Mouse (Mus musculus): Measurements from ENCODE around the gene Rad23a. TPM values are rescaled to one million over a fixed set of nuclear protein-coding genes. Genes with fewer than 3 reads are reported as not detected.

Gene Rad23a
- polyA plus RNA-seq, 1 experiment, result 68.0 TPM

GRCm38 (mm10) chr8:84794486-84794885 is 46.0 kb downstream of the Rad23a start:
- peaks cover 8% of the 10 kb centered on the region for H3K27me3 ChIP-seq (ENCODE audit: control insufficient read depth, insufficient read depth, low read length, poor library complexity, severe bottlenecking)
- H3K27ac ChIP-seq (ENCODE audit: insufficient read depth, low read length), result no peak overlapping the region
- H3K9me3 ChIP-seq (replicated peaks; ENCODE audit: control insufficient read depth, insufficient read depth, low read length, poor library complexity, severe bottlenecking), result no peaks in the 10 kb centered on the region
- H3K9ac ChIP-seq (ENCODE audit: low read depth, poor library complexity, severe bottlenecking), result no peak overlapping the region
- H3K4me1 ChIP-seq (ENCODE audit: control insufficient read depth, insufficient read depth, low read length), result no peaks in the 10 kb centered on the region
- H3K4me3 ChIP-seq (ENCODE audit: low read depth, low read length), result no peak overlapping the region
- no peaks in the 10 kb centered on the region for H3K36me3 ChIP-seq (ENCODE audit: control insufficient read depth, insufficient read depth, low read length, poor library complexity, severe bottlenecking)
- TF ChIP-seq EP300 (IDR thresholded peaks at IDR 0.05; ENCODE audit: insufficient read depth, low read depth, low read length) (no peak), POLR2A (IDR thresholded peaks at IDR 0.05; ENCODE audit: insufficient read depth, low read length) (no peak), CTCF (IDR thresholded peaks at IDR 0.05; ENCODE audit: low read depth, low read length) (no peak)

- H3K27me3 ChIP-seq (ENCODE audit: control insufficient read depth, insufficient read depth, low read length, poor library complexity, severe bottlenecking), result 0 out of 2 replicates have a peak, but pooled peaks cover 4% of the 10 kb centered on the region
- no peaks in the 10 kb centered on the region for H3K36me3 ChIP-seq (ENCODE audit: control insufficient read depth, insufficient read depth, low read length, poor library complexity, severe bottlenecking)
- H3K4me3 ChIP-seq (ENCODE audit: low read depth, low read length), result no peak overlapping the region
Measured at GRCm38 (mm10) chr8:84793791-84794485, 46.5 kb downstream of the Rad23a start.

DNA sequence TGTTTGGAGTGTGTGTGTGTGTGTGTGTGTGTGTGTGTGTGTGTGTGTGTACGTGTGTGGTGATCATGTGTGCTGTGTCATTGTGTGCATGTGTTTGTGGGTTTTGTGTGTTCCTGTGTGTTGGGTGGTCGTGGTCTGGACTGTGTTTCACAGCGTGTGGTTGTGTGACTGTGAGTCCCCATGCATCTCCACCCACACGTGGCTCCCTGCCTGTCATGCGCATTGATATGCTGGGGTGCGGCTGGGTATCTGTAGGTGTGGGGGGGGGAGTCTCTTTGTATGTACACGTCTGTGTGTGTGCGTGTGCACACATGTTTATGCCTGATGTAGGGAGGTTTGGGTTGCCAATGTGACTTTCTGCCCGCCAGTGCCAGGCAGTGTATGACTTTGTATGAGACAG is 47.3 kb downstream of the Rad23a start:
- H3K36me3 ChIP-seq (ENCODE audit: control insufficient read depth, insufficient read depth, low read length, poor library complexity, severe bottlenecking), result no peaks in the 10 kb centered on the region
- no peak overlapping the region for H3K9ac ChIP-seq (ENCODE audit: low read depth, poor library complexity, severe bottlenecking)
- H3K9me3 ChIP-seq (replicated peaks; ENCODE audit: control insufficient read depth, insufficient read depth, low read length, poor library complexity, severe bottlenecking), result no peaks in the 10 kb centered on the region
- H3K27me3 ChIP-seq (ENCODE audit: control insufficient read depth, insufficient read depth, low read length, poor library complexity, severe bottlenecking), result no peaks in the 10 kb centered on the region
- H3K4me1 ChIP-seq (ENCODE audit: control insufficient read depth, insufficient read depth, low read length), result no peaks in the 10 kb centered on the region
- no peak overlapping the region for H3K4me3 ChIP-seq (ENCODE audit: low read depth, low read length)
- no peak overlapping the region for H3K27ac ChIP-seq (ENCODE audit: insufficient read depth, low read length)
- no peak for TF ChIP-seq CTCF (IDR thresholded peaks at IDR 0.05; ENCODE audit: low read depth, low read length)
- TF ChIP-seq EP300 (IDR thresholded peaks at IDR 0.05; ENCODE audit: insufficient read depth, low read depth, low read length), result no peak
- TF ChIP-seq POLR2A (IDR thresholded peaks at IDR 0.05; ENCODE audit: insufficient read depth, low read length), result no peak

More at GRCm38 (mm10) chr8:84793791-84794485, 46.5 kb downstream of the Rad23a start:
- Histone ChIP-seq H3K9me3 (replicated peaks; ENCODE audit: control insufficient read depth, insufficient read depth, low read length, poor library complexity, severe bottlenecking) (no peaks in the 10 kb centered on the region), H3K9ac (ENCODE audit: low read depth, poor library complexity, severe bottlenecking) (no peak overlapping the region), H3K27ac (ENCODE audit: insufficient read depth, low read length) (no peak overlapping the region), H3K4me1 (ENCODE audit: control insufficient read depth, insufficient read depth, low read length) (no peaks in the 10 kb centered on the region)
- TF ChIP-seq EP300 (IDR thresholded peaks at IDR 0.05; ENCODE audit: insufficient read depth, low read depth, low read length), result no peak

DNA sequence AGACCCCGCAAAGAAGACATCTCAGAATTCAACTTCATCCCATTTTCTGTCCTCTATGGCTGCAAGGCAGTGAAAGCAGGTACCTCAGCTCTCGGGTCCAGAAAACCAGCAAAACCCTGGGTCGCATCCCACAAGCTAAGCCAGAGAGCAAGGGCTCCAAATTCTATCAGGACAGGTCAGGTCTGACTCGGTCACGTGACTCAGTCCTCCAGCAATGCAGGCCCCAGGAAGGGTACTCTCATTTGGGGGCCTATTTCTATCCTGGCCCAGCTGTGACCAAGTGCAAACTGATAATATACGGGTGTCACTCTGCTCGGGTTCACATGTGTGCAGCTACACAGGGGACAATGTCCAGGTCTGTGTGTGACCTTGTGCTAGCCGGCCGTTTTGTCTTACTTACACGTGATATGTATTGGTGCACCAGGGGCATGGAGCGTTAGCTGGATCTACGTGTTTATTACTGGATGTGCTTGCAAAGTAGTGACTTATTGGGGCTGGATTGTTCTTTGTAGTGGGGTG is 48.0 kb downstream of the Rad23a start:
- H3K36me3 ChIP-seq (ENCODE audit: control insufficient read depth, insufficient read depth, low read length, poor library complexity, severe bottlenecking), result no peaks in the 10 kb centered on the region
- no peak overlapping the region for H3K4me3 ChIP-seq (ENCODE audit: low read depth, low read length)
- no peak overlapping the region for H3K27ac ChIP-seq (ENCODE audit: insufficient read depth, low read length)
- TF ChIP-seq CTCF (IDR thresholded peaks at IDR 0.05; ENCODE audit: low read depth, low read length) (no peak), POLR2A (IDR thresholded peaks at IDR 0.05; ENCODE audit: insufficient read depth, low read length) (no peak), EP300 (IDR thresholded peaks at IDR 0.05; ENCODE audit: insufficient read depth, low read depth, low read length) (no peak)
- no peaks in the 10 kb centered on the region for H3K4me1 ChIP-seq (ENCODE audit: control insufficient read depth, insufficient read depth, low read length)
- no peaks in the 10 kb centered on the region for H3K9me3 ChIP-seq (replicated peaks; ENCODE audit: control insufficient read depth, insufficient read depth, low read length, poor library complexity, severe bottlenecking)
- no peak overlapping the region for H3K9ac ChIP-seq (ENCODE audit: low read depth, poor library complexity, severe bottlenecking)
- no peaks in the 10 kb centered on the region for H3K27me3 ChIP-seq (ENCODE audit: control insufficient read depth, insufficient read depth, low read length, poor library complexity, severe bottlenecking)

- Histone ChIP-seq H3K27me3 (ENCODE audit: control insufficient read depth, insufficient read depth, low read length, poor library complexity, severe bottlenecking) (peaks cover 8% of the 10 kb centered on the region; the same call in 1 of the 2 replicates), H3K9ac (ENCODE audit: low read depth, poor library complexity, severe bottlenecking) (no peak overlapping the region), H3K4me3 (ENCODE audit: low read depth, low read length) (no peak overlapping the region), H3K4me1 (ENCODE audit: control insufficient read depth, insufficient read depth, low read length) (no peaks in the 10 kb centered on the region), H3K9me3 (replicated peaks; ENCODE audit: control insufficient read depth, insufficient read depth, low read length, poor library complexity, severe bottlenecking) (no peaks in the 10 kb centered on the region), H3K36me3 (ENCODE audit: control insufficient read depth, insufficient read depth, low read length, poor library complexity, severe bottlenecking) (no peaks in the 10 kb centered on the region), H3K27ac (ENCODE audit: insufficient read depth, low read length) (no peak overlapping the region)
- TF ChIP-seq EP300 (IDR thresholded peaks at IDR 0.05; ENCODE audit: insufficient read depth, low read depth, low read length) (no peak), POLR2A (IDR thresholded peaks at IDR 0.05; ENCODE audit: insufficient read depth, low read length) (no peak), CTCF (IDR thresholded peaks at IDR 0.05; ENCODE audit: low read depth, low read length) (no peak)
Measured at GRCm38 (mm10) chr8:84790537-84790936, 49.9 kb downstream of the Rad23a start.

DNA sequence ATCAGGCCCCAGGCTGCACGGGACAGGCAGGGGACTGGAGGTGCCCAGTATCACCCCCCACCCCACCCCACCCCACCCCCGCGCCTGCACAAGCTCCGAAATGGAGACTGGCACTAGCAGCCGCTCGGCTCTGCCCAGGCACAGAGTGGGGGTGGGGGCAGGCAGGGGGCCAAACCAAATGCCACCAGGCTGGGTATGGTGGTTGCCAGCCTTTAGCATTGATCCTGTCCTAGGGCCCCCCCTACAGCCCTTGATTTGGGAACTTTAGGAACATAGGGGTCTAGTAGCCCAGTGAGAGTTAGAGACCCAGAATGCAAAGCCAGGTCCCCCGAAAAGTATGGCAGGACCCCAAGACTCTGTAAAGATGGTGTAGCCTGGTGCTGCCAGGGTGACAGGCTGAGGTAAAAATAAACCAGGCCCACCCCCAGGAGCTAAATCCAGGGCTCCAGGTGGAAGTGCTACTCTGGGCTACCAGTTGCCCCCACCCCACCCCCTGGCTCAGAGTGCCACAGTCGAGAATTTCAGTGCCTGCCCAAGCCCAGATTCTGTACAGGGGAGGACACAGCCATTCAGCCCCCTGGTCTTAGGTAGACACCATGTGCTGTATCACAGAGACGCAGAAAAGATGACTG is 50.5 kb downstream of the Rad23a start:
- no peak overlapping the region for H3K4me3 ChIP-seq (ENCODE audit: low read depth, low read length)
- H3K27ac ChIP-seq (ENCODE audit: insufficient read depth, low read length), result no peak overlapping the region
- H3K27me3 ChIP-seq (ENCODE audit: control insufficient read depth, insufficient read depth, low read length, poor library complexity, severe bottlenecking), result peaks cover 8% of the 10 kb centered on the region; the same call in 1 of the 2 replicates
- H3K9ac ChIP-seq (ENCODE audit: low read depth, poor library complexity, severe bottlenecking), result no peak overlapping the region
- no peaks in the 10 kb centered on the region for H3K4me1 ChIP-seq (ENCODE audit: control insufficient read depth, insufficient read depth, low read length)
- no peaks in the 10 kb centered on the region for H3K9me3 ChIP-seq (replicated peaks; ENCODE audit: control insufficient read depth, insufficient read depth, low read length, poor library complexity, severe bottlenecking)
- H3K36me3 ChIP-seq (ENCODE audit: control insufficient read depth, insufficient read depth, low read length, poor library complexity, severe bottlenecking), result no peaks in the 10 kb centered on the region
- TF ChIP-seq EP300 (IDR thresholded peaks at IDR 0.05; ENCODE audit: insufficient read depth, low read depth, low read length) (no peak), POLR2A (IDR thresholded peaks at IDR 0.05; ENCODE audit: insufficient read depth, low read length) (no peak), CTCF (IDR thresholded peaks at IDR 0.05; ENCODE audit: low read depth, low read length) (no peak)

Measured in ES-Bruce4 (cell line).